Mouse (Mus musculus): ENCODE measurements around the gene Slc5a4a.

Slc5a4a gene

DNA sequence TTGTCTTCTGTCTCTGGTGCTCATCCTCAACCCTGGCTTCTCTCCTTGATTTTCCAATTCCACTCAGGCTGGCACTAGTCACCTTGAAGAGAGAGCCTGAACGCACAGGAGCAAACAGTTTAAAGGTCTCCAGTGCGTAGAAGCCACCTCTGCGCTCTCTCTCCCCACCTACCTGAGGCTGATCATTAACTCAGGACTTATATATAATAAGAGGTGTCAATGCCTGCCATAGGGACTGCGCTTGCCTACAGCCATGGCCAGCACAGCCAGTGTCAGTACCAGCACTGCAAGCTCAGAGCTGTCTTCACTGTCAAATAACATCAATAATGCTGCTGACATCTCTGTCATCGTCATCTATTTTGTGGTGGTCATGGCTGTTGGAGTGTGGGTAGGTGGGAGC, at the start of gene Slc5a4a:
Gene Slc5a4a, plus strand, starts transcription at position 174 of the 400 bp plus-strand sequence.
- CTCF ChIA-PET: no interaction called here

DNA sequence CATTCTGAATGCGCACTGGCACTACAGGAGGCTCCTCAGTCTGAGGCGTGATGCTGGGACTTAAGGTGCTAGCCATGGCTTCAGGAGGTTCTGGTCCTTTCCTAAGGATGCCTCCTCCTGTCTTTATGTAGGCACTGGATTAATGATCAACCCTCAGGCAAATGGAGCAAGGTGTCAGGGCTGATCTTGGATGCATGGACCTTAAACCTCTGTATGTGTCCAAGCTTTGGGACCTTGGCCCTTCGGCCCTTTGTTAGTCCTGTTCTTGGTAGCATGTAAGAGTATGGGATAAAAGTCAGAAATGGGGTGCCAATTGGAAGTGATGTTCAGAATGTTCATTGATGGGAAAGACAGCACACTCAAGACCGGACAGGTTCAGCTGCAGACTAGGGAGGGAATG, 36.4 kb upstream of the Slc5a4a start, which contains the start of gene Slc5a4b:
Gene Slc5a4b, minus strand, starts transcription at position 101 of the 400 bp plus-strand sequence.
- CTCF ChIA-PET: no interaction called here

DNA sequence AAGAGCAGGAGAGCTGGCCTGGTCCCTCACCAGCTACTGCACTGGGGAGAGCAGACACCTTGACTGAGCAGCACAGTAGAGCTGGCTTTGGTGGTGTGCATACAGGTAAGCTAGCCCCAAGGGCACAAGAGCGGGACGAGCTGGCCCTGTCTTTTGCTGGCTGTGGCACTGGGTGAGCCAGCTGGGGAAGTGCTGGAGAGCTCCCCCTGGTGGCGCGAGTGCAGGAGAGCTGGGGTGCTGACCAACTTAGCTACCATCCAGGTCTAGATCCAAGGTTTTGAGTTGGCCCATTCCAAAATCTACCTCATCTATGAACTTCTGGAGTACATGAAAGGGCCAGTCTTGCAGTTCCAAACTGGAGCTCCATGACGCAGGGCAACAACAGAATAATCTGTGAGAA, 29.3 kb upstream of the Slc5a4a start:
- CTCF ChIA-PET: no interaction called here

DNA sequence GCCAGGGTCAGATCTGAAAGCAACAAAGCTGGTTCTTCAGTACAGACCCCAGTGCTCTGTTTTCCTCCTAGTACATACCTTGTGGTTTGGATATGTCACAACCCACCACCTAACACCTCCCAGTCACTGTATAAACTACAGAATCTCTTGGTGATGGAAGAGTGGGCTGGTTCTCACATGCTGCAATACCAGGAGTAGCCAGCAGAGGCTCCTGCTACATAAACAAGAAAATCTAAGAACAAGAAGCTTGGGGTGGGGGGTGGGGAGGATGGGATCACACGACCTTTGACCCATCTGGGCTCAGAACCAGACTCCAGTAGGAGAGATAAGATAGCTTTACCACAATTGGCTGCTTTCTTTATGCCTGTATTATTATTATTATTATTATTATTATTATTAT, 28.5 kb upstream of the Slc5a4a start:
- CTCF ChIA-PET: interaction anchor here (0.6 to 0.7 kb wide), 3 partner anchors 10 to 51 kb away, joined by 3 to 8 read pairs (median 3); no protein-coding TSS in a partner anchor

DNA sequence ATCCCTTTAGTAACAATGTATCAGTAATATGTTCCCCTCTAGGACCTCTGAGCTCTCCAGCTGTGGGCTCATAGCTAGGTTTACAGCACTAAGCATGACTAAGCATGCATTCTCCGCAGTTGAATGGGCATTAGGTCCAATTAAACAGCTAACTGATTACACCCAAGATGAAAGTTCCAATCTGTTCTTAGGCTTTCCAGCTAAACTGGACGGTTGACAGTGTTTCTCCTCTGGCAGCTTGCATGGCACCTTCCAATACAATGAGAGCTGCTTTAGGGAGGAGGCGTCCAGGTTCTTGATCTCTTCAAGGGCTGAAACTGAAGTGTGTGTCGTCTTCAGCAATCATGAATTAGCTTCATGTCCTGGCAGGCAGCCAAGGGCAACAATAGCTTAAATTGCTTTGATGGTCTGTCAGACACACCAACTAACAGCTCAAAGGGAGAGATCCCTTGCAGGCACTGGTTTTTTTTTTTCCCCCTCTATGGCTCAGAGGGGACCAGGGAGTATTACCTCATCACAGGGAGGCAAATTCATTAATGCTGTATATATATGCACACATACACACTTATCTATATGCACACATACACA, 27.0 kb upstream of the Slc5a4a start:
- CTCF ChIA-PET: no interaction called here

DNA sequence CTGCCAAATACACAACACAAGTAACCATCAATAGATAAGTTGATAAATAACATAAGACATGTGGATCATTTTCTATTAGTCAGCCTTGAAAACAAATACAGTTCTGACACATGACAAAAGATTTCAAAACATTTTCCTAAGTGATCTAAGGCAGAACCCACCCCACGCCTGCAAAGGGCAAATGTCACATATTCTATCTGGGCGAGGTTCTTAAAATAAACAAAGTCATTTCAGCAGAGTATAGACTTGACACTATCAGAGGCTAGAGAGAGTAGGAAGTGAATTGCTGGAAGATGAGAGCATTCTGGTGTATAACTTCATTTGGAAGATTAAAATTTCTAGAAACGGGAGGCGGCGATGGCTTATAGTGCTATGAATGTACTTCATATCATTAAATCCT, 25.8 kb upstream of the Slc5a4a start:
- CTCF ChIA-PET: no interaction called here

DNA sequence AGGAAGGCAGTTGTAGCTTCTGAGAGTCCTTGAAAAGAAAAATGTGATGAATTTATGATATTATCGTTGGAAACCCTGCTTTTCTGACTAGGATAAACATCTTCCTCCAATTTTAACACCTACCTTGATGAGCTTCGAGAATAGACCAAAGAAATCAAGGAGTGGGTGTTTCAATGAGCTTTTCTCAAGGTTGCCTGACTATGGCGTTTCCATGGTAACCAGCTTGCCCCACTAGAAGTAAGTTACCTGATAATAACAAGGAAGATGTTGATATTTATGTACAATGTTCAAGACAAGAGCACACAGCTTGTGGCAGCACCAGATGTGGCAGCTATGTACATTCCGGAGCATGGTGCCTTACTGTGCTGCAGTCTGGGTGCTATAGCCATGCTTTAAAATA, 14.7 kb upstream of the Slc5a4a start:
- CTCF ChIA-PET: interaction anchor here (0.6 kb wide), 1 partner anchor 131 kb away, joined by 3 read pairs; no protein-coding TSS in a partner anchor

DNA sequence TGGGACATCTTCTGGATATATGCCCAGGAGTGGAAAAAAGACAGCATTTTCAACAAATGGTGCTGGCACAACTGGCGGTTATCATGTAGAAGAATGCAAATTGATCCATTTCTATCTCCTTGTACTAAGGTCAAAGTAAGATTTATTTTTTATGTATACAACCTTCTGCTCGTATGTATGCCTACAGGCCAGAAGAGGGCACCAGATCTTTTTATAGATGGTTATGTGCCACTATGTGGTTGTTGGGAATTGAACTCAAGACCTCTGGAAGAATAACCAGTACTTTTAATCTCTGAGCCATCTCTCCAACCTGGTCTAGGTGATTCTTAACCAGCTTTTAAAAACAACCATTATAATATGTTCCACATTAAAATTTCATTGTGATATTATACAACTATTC, 10.9 kb upstream of the Slc5a4a start:
- CTCF ChIA-PET: no interaction called here

DNA sequence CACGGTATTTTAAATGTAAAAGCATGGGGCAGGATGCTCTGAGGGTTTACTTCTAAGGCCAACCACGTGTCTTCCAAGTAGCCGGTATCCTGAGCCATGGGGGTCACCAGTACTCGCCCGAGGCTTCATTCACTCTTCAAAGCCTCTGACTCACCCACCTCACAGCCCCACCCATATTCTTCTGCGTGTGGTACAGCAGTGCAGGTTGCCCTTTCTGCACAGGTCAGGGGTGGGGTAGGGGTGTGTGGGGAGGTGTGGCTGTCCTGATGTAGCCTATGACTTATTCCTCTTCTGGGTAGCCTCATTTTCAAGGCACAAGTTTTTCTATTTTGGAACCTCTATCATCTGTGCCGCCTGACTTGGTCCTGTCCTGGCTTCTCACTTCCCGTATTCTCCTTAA, 405 bp upstream of the Slc5a4a start:
- CTCF ChIA-PET: no interaction called here

DNA sequence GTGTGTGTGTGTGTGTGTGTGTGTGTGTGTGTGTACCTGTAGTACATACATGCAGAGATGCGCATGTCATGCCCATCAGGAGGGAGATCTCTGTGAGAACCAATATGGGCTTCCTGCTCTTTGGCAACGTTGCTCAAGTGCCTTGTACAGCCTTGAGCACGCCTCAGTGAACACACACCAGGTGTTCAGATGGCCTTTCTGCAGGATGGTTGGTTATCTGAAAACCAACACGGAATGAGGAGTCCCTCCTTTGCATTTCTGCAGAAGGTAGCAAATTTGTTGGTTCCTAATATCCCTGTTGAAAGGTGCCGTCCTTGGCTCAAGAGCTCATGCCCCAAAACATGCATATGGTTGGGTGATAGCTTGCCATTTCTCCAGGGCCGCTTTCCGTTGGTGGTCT, 8.7 kb downstream of the Slc5a4a start:
- CTCF ChIA-PET: no interaction called here

DNA sequence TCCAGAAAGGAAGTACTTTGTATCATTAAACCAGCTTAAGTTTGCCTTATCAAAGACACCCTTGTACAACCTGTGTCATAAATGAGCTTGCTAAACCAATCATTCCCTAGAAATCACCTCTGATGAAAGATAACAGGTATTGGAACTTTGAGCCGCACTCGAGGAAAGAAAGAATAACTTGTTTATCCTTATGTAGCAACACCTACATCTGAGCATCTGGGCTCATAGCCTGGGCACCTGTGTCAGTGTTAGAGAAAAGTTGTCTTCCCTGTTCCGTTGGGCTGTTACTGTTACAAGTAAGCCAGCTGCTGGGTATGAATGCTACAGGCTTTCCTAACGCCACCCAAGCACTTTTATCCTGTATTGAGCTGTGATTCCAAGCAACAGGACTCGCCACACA, 10.3 kb downstream of the Slc5a4a start:
- CTCF ChIA-PET: no interaction called here

DNA sequence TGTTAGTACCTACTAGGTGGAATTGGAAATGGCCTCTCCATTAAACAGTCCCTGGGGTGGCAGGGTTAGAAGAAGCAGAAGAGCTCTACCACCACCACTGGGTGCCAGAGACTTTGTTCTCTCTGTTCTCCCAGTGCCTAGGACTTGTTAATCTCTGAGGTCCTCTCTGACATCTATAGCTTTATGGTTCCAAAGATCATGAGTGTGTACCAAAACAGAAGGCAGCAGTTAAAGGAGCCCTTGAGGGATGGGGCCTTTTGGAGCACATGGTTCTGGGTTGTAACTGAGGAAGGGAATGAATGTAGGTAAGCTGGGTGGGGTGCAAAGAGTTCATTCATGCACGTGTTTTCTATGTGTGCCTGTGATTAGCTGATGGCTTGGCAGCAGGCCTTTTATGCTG, 10.8 kb downstream of the Slc5a4a start:
- CTCF ChIA-PET: no interaction called here

DNA sequence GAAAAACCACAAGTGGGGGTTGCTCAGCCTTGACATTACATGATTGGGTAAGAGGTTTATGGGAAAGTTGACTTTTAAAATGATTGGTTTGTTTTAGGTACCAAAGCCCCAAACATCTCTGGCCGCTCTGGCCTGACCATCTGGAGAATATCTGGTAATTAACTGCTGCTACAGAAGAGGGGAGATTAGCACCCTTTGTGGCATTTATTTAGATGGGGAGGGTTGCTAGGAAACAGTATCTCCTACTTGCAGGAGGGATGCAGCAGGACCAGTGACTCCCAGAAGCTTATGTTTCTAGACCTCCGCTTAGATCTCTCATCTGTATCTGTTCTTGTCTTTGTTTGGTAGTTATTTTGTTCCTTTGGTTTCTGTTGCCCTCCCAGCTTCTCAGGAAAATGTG, 27.6 kb downstream of the Slc5a4a start:
- CTCF ChIA-PET: no interaction called here

DNA sequence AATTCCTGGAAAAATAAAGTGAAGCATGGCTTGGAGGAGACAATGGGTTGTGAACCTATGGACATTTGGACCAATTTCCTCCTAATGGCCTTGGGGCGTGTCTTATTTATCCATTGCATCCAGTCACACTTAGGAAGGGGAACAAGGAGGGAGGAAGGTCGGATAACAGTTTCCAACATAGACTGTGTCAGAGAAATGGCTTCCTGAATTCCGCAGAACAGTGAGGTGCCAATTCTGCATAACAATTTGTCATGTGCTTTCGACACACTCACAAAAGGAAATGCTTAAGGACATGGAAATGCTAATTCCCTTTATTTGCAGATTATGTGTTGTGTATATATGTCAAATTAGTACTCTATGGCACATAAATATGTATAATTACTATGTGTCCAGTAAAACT, 38.0 kb downstream of the Slc5a4a start:
- CTCF ChIA-PET: no interaction called here

DNA sequence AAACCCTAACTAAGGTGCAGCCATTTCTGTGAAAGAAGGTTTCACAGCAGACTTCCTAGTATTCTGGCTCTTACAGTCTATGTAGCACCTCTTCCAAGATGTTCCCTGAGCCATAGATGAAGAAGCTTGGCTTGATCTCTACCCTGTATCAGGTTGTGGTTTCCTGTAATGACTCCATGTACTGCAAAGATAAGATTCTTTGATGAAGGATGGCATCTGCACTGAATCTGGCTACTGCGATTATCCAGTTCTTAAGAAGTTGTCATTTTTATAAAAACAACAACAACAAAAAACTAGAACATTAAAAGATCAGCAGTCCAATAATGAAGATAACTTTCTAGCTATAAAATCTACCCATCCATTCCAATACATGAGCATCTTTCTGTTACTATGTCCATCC, 40.8 kb downstream of the Slc5a4a start:
- CTCF ChIA-PET: no interaction called here

DNA sequence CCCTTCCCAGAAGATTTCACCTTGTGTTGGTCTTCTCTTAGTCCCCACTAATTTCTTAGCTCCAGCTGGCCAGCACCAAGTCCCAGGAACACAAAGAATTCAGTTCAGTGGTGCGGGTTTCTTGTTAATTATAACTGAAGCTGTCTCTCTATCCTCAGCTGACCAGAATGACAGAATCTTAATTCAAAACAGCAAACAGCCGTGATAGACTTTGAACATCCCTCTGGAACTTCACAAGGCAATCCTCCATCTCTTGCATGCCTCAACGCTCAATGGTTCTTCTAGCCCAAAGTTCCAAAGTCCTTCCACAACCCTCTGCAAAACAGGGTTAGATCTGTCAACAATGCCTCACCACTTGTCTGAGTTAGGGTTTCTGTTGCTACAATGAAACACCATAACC, 54.2 kb downstream of the Slc5a4a start:
- CTCF ChIA-PET: no interaction called here

DNA sequence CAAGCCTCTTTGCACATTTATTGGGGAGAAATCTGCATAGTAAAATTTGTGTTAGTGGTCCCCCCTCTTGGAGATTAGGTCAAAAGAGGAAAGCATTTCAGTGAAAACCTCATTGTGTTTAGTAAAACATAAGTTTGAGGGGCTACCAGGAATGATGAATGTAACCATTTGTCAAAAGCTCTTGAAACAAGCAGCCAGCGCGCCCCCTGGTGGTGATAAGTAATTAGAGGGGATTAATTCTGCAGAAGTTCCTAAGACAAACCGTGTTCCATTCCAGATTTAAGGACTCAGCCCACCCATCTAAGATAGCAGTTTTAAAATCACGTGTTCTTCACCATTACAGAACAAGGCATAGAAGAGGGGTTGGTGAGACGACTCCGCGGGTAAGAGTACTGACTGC, 54.7 kb downstream of the Slc5a4a start:
- CTCF ChIA-PET: interaction anchor here (0.6 kb wide), 1 partner anchor 207 kb away, joined by 3 read pairs; no protein-coding TSS in a partner anchor

DNA sequence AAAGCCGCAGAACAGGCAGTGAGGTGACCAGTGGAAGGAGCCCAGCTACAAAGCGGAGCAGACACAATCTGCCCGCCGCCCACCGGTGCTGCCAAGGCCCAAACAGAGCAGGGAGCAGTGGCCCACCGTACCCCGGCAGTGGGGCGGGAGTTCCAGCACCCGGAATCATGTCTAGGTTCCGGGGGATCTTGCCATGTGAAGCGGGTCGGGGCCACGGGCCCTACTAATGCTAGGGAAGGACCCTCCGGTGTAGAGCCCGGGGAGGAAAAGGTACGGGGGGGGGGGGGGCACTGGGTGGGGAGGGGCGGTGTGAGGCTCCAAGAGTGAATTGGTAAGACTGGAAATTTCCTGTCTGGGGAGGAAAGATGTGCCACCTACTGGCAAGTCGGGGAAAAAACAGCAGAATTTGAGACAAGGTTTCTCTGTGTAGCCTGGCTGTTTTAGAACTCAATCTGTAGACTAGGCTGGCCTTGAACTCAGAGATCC, 56.6 kb downstream of the Slc5a4a start:
- CTCF ChIA-PET: no interaction called here

DNA sequence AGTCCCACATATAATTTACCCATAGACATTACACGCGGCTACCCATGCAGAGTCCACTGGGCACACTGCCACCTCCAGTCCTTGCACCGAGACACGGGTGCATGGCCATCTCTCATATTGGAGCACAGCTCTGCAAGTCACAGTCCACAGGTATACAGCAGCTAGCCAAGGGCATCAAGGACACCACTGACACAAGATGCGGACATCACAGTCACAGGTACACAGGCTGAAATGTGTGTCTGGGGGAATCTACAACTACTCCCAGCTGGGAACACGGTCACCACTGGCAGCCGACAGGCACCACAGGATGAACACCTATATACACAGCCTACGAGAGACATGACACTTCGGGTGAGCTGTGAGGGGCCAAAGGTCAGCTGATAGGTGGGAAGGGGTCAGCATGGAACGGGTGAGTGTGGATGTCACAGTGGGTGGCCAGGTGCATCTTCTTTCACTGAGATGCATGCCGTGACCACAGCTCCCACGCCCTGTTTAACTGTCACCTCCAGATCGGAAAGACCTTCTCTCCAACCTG, 60.1 kb downstream of the Slc5a4a start:
- CTCF ChIA-PET: no interaction called here

DNA sequence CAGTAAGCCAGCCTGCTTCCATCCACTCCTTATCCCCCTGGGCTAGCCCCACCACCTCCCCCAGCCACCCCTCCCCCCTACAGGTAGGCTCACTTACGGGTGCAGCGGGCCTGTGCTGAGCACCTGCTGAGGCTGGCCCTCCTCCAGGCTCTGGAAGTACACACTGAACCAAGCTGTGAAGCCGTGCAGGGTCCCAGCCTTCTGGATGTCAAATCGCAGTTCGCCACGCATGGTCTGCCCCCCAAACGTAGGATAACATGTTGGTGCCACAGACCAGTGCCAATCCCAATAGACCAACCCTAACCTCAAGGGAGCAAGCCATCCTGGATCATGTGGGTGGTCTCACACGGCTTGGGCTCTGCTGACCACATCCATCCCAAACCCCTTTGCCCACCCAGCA, 62.0 kb downstream of the Slc5a4a start:
- CTCF ChIA-PET: no interaction called here

DNA sequence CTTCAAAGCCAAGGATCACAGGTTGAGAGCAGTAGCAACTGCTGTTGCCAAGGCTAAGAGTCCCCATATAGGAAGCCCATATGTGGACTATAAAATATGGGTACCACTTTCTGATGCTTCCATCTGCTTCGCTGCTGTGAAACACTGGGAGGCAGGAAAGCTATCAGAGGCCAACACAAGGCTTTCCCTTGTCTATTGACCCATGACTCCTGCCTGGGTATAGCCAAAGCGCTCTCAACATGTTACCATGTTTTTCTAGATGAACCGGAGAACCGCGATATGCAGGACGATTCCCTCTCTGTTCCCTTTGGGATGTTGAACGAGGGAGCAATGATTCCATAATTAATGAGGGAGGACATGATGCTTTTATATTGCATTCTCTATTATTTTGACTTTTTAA, 63.6 kb downstream of the Slc5a4a start:
- CTCF ChIA-PET: no interaction called here

DNA sequence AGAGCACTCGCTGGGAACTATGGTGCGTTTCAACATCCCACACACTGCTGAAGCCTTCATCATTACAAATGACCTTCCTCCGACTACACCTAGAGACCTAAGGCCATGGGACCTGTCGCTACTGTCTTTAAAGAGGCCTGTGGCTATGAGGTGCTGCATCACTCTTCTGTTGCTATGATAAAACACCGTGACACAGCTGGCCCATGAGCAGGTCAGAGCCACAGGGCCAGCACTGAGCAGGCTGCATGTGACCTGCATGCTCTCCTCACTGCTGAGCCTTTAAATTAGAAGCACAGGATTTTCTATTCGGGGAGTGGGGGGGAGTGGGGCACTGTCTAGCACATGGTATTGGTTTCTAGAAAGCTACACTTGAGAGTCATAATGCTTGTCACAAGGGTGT, 64.9 kb downstream of the Slc5a4a start:
- CTCF ChIA-PET: no interaction called here

DNA sequence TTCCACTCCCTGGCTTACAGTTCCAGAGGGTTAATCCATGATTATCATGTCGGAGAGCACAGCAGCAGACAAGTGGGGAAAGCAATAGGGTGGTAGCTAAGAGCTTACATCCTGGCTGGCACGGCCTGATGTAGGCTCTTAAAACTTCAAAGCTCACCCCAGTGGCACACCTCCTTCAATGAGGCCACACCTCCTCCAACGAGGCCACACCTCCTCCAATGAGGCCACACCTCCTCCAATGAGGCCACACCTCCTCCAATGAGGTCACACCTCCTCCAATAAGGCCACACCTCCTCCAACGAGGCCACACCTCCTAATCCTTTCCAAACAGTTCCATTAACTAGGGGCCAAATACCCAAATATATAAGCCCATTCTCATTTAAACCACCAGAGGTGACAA, 66.9 kb downstream of the Slc5a4a start:
- CTCF ChIA-PET: no interaction called here

DNA sequence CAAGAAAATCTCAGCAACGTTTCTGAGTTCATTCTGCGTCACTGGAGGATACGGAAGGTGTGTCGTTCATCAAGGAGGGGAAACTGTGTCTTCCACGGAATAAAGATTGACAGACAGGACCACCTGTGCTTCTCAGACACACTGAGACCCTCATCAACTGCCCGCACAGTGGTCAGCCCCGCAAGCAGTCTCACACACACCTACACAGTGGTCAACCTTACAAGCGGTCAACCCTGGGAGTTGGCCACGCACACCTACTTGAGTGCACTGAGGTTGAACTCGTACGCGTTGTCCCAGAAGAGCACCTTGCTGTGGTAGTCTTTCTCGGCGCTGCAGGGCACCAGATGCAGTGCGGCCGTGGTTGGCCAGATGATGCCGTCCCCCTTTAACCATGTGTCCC, 69.8 kb downstream of the Slc5a4a start:
- CTCF ChIA-PET: no interaction called here

All from spleen, embryonic (tissue).